Mouse (Mus musculus) heart, embryonic 10.5 days (tissue): Measurements from ENCODE around the gene Mst1r. TPM values are rescaled to one million over a fixed set of nuclear protein-coding genes. Genes with fewer than 3 reads are reported as not detected.

ENCODE experiments used
- DNase-seq: peaks from one replicate; pipeline ENCODE4 v3.0.0-alpha.2; 2017; ENCODE audit warnings: low spot score
- H3K27ac ChIP-seq: fragments of 300-500 bp; sonication (generic); 2 replicates; pipeline ENCODE4 v1.5.1; 2016; ENCODE audit warnings: mild to moderate bottlenecking
- H3K27me3 ChIP-seq: fragments of 300-500 bp; sonication (generic); 2 replicates; pipeline ENCODE4 v1.6.1; 2016; ENCODE audit warnings: mild to moderate bottlenecking; ENCODE audit not compliant: poor library complexity, insufficient read depth, severe bottlenecking
- H3K36me3 ChIP-seq: fragments of 300-500 bp; sonication (generic); 2 replicates; pipeline ENCODE4 v1.6.1; 2016; ENCODE audit warnings: mild to moderate bottlenecking, moderate library complexity
- H3K4me1 ChIP-seq: fragments of 300-500 bp; sonication (generic); 2 replicates; pipeline ENCODE4 v1.6.1; 2016; ENCODE audit warnings: mild to moderate bottlenecking
- H3K4me3 ChIP-seq: fragments of 300-500 bp; sonication (generic); 2 replicates; pipeline ENCODE4 v1.5.1; 2016; ENCODE audit warnings: mild to moderate bottlenecking, moderate library complexity
- H3K9me3 ChIP-seq: fragments of 300-500 bp; sonication (generic); 2 replicates; pipeline ENCODE4 v1.6.1; 2016; ENCODE audit warnings: mild to moderate bottlenecking, moderate library complexity
- WGBS: fragments of 180-500 bp; shearing (Covaris S2); methylation state at CpG from one replicate; pipeline ENCODE4 v1.1.7; 2016; 5-methylcytosine and 5-hydroxymethylcytosine counted together
- polyA plus RNA-seq: library from polyadenylated mRNA; unstranded; fragments of >200 nt; fragmentation: Nextera tagmentation; extraction: Ambion mirVana; gene quantifications from 2 replicates; pipeline ENCODE4 v1.2.1, GENCODE M21; 2016

The Mst1r gene
- polyA plus RNA-seq, result 3.8 and 4.1 TPM in 2 replicates

- peak within 1 kb of the TSS; percentile 58 for H3K4me3 ChIP-seq
- peak within 1 kb of the TSS; percentile 83 for H3K27ac ChIP-seq
- H3K9me3 ChIP-seq, result no peaks in the 10 kb centered on the region
- peaks cover 28% of the 10 kb centered on the region for H3K27me3 ChIP-seq
- peaks cover 41% of the 10 kb centered on the region for H3K4me1 ChIP-seq
- 16% methylated on average over 19 of the region's 19 CpGs for WGBS
- DNase-seq, result peak; percentile 91
- H3K36me3 ChIP-seq, result 0 out of 2 replicates have a peak, but pooled peaks cover 6% of the 10 kb centered on the region
These were observed at the start of gene Mst1r for GRCm38 (mm10) chr9:107906252-107906966. TSS of gene Mst1r (plus strand) at chr9:107906873.

GRCm38 (mm10) chr9:107858343-107858742 lies 48.3 kb upstream of the Mst1r start:
- DNase-seq, result no peak
- H3K4me1 ChIP-seq, result no peaks in the 10 kb centered on the region
- WGBS, result 93% methylated on average over 3 of the region's 3 CpGs
- H3K27ac ChIP-seq, result no peak overlapping the region
- H3K9me3 ChIP-seq, result no peaks in the 10 kb centered on the region
- no peaks in the 10 kb centered on the region for H3K27me3 ChIP-seq
- peaks cover 37% of the 10 kb centered on the region for H3K36me3 ChIP-seq
- H3K4me3 ChIP-seq, result no peak overlapping the region

- Histone ChIP-seq H3K27ac (no peak overlapping the region), H3K4me1 (no peaks in the 10 kb centered on the region), H3K36me3 (peaks cover 28% of the 10 kb centered on the region; the same call in 1 of the 2 replicates), H3K9me3 (no peaks in the 10 kb centered on the region), H3K4me3 (no peak overlapping the region), H3K27me3 (no peaks in the 10 kb centered on the region)
- DNase-seq, result no peak
- 60% methylated on average over 1 of the region's 1 CpGs for WGBS
These were observed 42.2 kb upstream of the Mst1r start for GRCm38 (mm10) chr9:107864493-107864892.

- WGBS, result 92% methylated on average over 2 of the region's 2 CpGs
- Histone ChIP-seq H3K9me3 (no peaks in the 10 kb centered on the region), H3K27ac (no peak overlapping the region), H3K4me1 (peaks cover under 1% of the 10 kb centered on the region; the same call in 1 of the 2 replicates), H3K27me3 (no peaks in the 10 kb centered on the region), H3K4me3 (no peak overlapping the region), H3K36me3 (peaks cover 27% of the 10 kb centered on the region; the same call in 1 of the 2 replicates)
- no peak for DNase-seq
These were observed 40.6 kb upstream of the Mst1r start for GRCm38 (mm10) chr9:107866081-107866480.

GRCm38 (mm10) chr9:107872350-107873098 lies 34.1 kb upstream of the Mst1r start:
- peaks cover 14% of the 10 kb centered on the region; the same call in 1 of the 2 replicates for H3K36me3 ChIP-seq
- H3K4me3 ChIP-seq, result peak overlapping the region; percentile 86
- peak overlapping the region; percentile 98 for H3K27ac ChIP-seq
- peaks cover 17% of the 10 kb centered on the region for H3K4me1 ChIP-seq
- H3K9me3 ChIP-seq, result no peaks in the 10 kb centered on the region
- under 1% methylated on average over 80 of the region's 80 CpGs for WGBS
- peak; percentile 98 for DNase-seq
- H3K27me3 ChIP-seq, result no peaks in the 10 kb centered on the region

- no peak for DNase-seq
- 9% methylated on average over 14 of the region's 14 CpGs for WGBS
- peak within 1 kb of the TSS; percentile 86 for H3K4me3 ChIP-seq
These were observed 33.5 kb upstream of the Mst1r start, which contains the start of gene Rbm6 for GRCm38 (mm10) chr9:107873137-107873536. TSS of gene Rbm6 (minus strand) at chr9:107873237.

GRCm38 (mm10) chr9:107880411-107880810 lies 26.3 kb upstream of the Mst1r start:
- no peak for DNase-seq
- Histone ChIP-seq H3K4me3 (no peak overlapping the region), H3K27me3 (no peaks in the 10 kb centered on the region), H3K4me1 (no peaks in the 10 kb centered on the region), H3K9me3 (no peaks in the 10 kb centered on the region), H3K27ac (no peak overlapping the region), H3K36me3 (no peaks in the 10 kb centered on the region)
- 68% methylated on average over 4 of the region's 4 CpGs for WGBS

More at GRCm38 (mm10) chr9:107873137-107873536, 33.5 kb upstream of the Mst1r start, which contains the start of gene Rbm6:
- Histone ChIP-seq H3K9me3 (no peaks in the 10 kb centered on the region), H3K27me3 (no peaks in the 10 kb centered on the region), H3K27ac (peak within 1 kb of the TSS; percentile 98), H3K4me1 (peaks cover 17% of the 10 kb centered on the region), H3K36me3 (peaks cover 10% of the 10 kb centered on the region; the same call in 1 of the 2 replicates)

GRCm38 (mm10) chr9:107887804-107888266 lies 18.8 kb upstream of the Mst1r start, which contains the start of gene Mon1a:
TSS of gene Mon1a (plus strand) at chr9:107888151.
- Histone ChIP-seq H3K9me3 (no peaks in the 10 kb centered on the region), H3K27ac (peak within 1 kb of the TSS; percentile 88), H3K4me3 (peak within 1 kb of the TSS; percentile 86), H3K4me1 (peaks cover 20% of the 10 kb centered on the region), H3K36me3 (no peaks in the 10 kb centered on the region), H3K27me3 (peaks cover 10% of the 10 kb centered on the region; the same call in 1 of the 2 replicates)
- under 1% methylated on average over 28 of the region's 28 CpGs for WGBS
- DNase-seq, result peak; percentile 95

GRCm38 (mm10) chr9:107888267-107888850 lies 18.3 kb upstream of the Mst1r start:
- Histone ChIP-seq H3K27ac (peak overlapping the region; percentile 88), H3K4me3 (peak overlapping the region; percentile 86), H3K36me3 (no peaks in the 10 kb centered on the region), H3K9me3 (no peaks in the 10 kb centered on the region), H3K4me1 (peaks cover 20% of the 10 kb centered on the region), H3K27me3 (peaks cover 10% of the 10 kb centered on the region; the same call in 1 of the 2 replicates)
- WGBS, result 0% methylated on average over 18 of the region's 18 CpGs
- no peak for DNase-seq

GRCm38 (mm10) chr9:107890260-107890659 lies 16.4 kb upstream of the Mst1r start:
- no peak for DNase-seq
- Histone ChIP-seq H3K9me3 (no peaks in the 10 kb centered on the region), H3K27me3 (peaks cover 10% of the 10 kb centered on the region; the same call in 1 of the 2 replicates), H3K36me3 (no peaks in the 10 kb centered on the region), H3K4me3 (no peak overlapping the region), H3K4me1 (peaks cover 20% of the 10 kb centered on the region), H3K27ac (no peak overlapping the region)
- WGBS, result 72% methylated on average over 6 of the region's 6 CpGs

GRCm38 (mm10) chr9:107891023-107891422 lies 15.7 kb upstream of the Mst1r start:
- DNase-seq, result no peak
- H3K4me1 ChIP-seq, result peaks cover 20% of the 10 kb centered on the region
- no peaks in the 10 kb centered on the region for H3K9me3 ChIP-seq
- 100% methylated on average over 1 of the region's 1 CpGs for WGBS
- H3K36me3 ChIP-seq, result no peaks in the 10 kb centered on the region
- H3K4me3 ChIP-seq, result no peak overlapping the region
- no peak overlapping the region for H3K27ac ChIP-seq
- peaks cover 8% of the 10 kb centered on the region; the same call in 1 of the 2 replicates for H3K27me3 ChIP-seq

- 85% methylated on average over 10 of the region's 10 CpGs for WGBS
- no peak overlapping the region for H3K27ac ChIP-seq
- no peak overlapping the region for H3K4me3 ChIP-seq
- DNase-seq, result no peak
- H3K9me3 ChIP-seq, result no peaks in the 10 kb centered on the region
- peaks cover 46% of the 10 kb centered on the region for H3K27me3 ChIP-seq
- H3K36me3 ChIP-seq, result peaks cover 24% of the 10 kb centered on the region
- H3K4me1 ChIP-seq, result peaks cover 15% of the 10 kb centered on the region
These were observed 8.1 kb upstream of the Mst1r start for GRCm38 (mm10) chr9:107898563-107898962.
